Mouse (Mus musculus) stomach, postnatal 0 days (tissue): Measurements from ENCODE around the gene Zfp296.

Source experiments
- CTCF ChIP-seq: IDR thresholded peaks from 2 replicates; pipeline ENCODE4 v1.5.1; 2016; ENCODE audit warnings: antibody characterized with exemption, low read depth, mild to moderate bottlenecking, moderate library complexity
- EP300 ChIP-seq: optimal IDR thresholded peaks from 2 replicates; pipeline ENCODE3; 2016; ENCODE audit warnings: antibody characterized with exemption

GRCm38 (mm10) chr7:19569647-19570046, 7.4 kb upstream of the Zfp296 start:
- no peak for TF ChIP-seq CTCF
- no peak for TF ChIP-seq EP300
